Mouse (Mus musculus) limb, embryonic 14.5 days (tissue): Measurements from ENCODE around the gene Gabpb1. TPM values are rescaled to one million over a fixed set of nuclear protein-coding genes. Genes with fewer than 3 reads are reported as not detected.
A peak's percentile ranks its signal among the peaks of the same experiment; 100 is the strongest.

Experiments
- ATAC-seq: fragments of 200-750 bp; cut with Nextera tagmentation; 2 replicates; pipeline ENCODE4 v1.8.0; 2017; ENCODE audit warnings: low read depth, moderate number of reproducible peaks, moderate TSS enrichment; ENCODE audit not compliant: low FRiP score
- DNase-seq: peaks from one replicate; pipeline ENCODE4 v3.0.0-alpha.2; 2015; ENCODE audit warnings: low spot score
- H3K27ac ChIP-seq: fragments of 300-500 bp; sonication (generic); replicated peaks from 2 replicates; pipeline ENCODE4 v1.5.1; 2014; ENCODE audit warnings: low read depth, mild to moderate bottlenecking, low read length, moderate library complexity, mixed read lengths
- H3K27me3 ChIP-seq: fragments of 300-500 bp; sonication (generic); 2 replicates; pipeline ENCODE4 v1.6.1; 2014; ENCODE audit warnings: low read length, mixed read lengths; ENCODE audit not compliant: control insufficient read depth, insufficient read depth
- H3K36me3 ChIP-seq: fragments of 300-500 bp; sonication (generic); 2 replicates; pipeline ENCODE4 v1.6.1; 2014; ENCODE audit warnings: mild to moderate bottlenecking, low read length, moderate library complexity, mixed read lengths; ENCODE audit not compliant: control insufficient read depth, insufficient read depth
- H3K4me1 ChIP-seq: fragments of 300-500 bp; sonication (generic); 2 replicates; pipeline ENCODE4 v1.6.1; 2014; ENCODE audit warnings: antibody characterized with exemption, low read length, mixed read lengths; ENCODE audit not compliant: control insufficient read depth, insufficient read depth
- H3K4me2 ChIP-seq: fragments of 300-500 bp; sonication (generic); replicated peaks from 2 replicates; pipeline ENCODE4 v1.6.1; 2014; ENCODE audit warnings: low read depth, mild to moderate bottlenecking, low read length, moderate library complexity; ENCODE audit not compliant: severe bottlenecking
- H3K4me3 ChIP-seq: fragments of 300-500 bp; sonication (generic); replicated peaks from 2 replicates; pipeline ENCODE4 v1.5.1; 2014; ENCODE audit warnings: low read length
- H3K9ac ChIP-seq: fragments of 300-500 bp; sonication (generic); 2 replicates; pipeline ENCODE4 v1.6.1; 2014; ENCODE audit warnings: mild to moderate bottlenecking, low read depth, low read length, moderate library complexity; ENCODE audit not compliant: severe bottlenecking
- H3K9me3 ChIP-seq: fragments of 300-500 bp; sonication (generic); 2 replicates; pipeline ENCODE4 v1.6.1; 2016; ENCODE audit warnings: low read length; ENCODE audit not compliant: control insufficient read depth
- POLR2A ChIP-seq: fragments of 200-500 bp; IDR thresholded peaks from 2 replicates; pipeline ENCODE4 v1.8.0; 2012; ENCODE audit warnings: inconsistent platforms, mild to moderate bottlenecking, moderate library complexity, borderline replicate concordance; ENCODE audit not compliant: insufficient read depth, insufficient read length; ENCODE audit errors: extremely low read depth
- WGBS: fragments of 180-500 bp; shearing (Covaris S2); extraction: QIAGEN DNeasy Blood & Tissue Kit; methylation state at CpG from one replicate; pipeline ENCODE4 v1.1.7; 2014; 5-methylcytosine and 5-hydroxymethylcytosine counted together
- polyA plus RNA-seq, 2 experiments: library from polyadenylated mRNA; depleted of rRNA in 1 of 2; stranded (reverse) in 1 of 2; unstranded in 1 of 2; fragments of >200 nt; fragmentation: Nextera tagmentation in 1 of 2; extraction: Ambion mirVana in 1 of 2; gene quantifications; 2 replicates each; pipeline versions ENCODE4 v1.2.1 to v1.2.3; 2012 to 2014

Gabpb1 gene
- polyA plus RNA-seq, 2 experiments = 44.6 to 48.0 TPM

GRCm38 (mm10) chr2:126646461-126646860 is 29.7 kb downstream of the Gabpb1 start:
- DNase-seq (no peak), ATAC-seq (no peak)
- peaks cover 70% of the 10 kb centered on the region for H3K36me3 ChIP-seq
- no peaks in the 10 kb centered on the region for H3K9me3 ChIP-seq
- no peak for TF ChIP-seq POLR2A
- no peak overlapping the region for H3K4me3 ChIP-seq
- no peak overlapping the region for H3K4me2 ChIP-seq
- WGBS = 91% methylated on average over 5 of the region's 5 CpGs
- H3K9ac ChIP-seq = no peak overlapping the region
- H3K4me1 ChIP-seq = no peaks in the 10 kb centered on the region
- no peak overlapping the region for H3K27ac ChIP-seq
- H3K27me3 ChIP-seq = no peaks in the 10 kb centered on the region

GRCm38 (mm10) chr2:126644768-126645167 is 31.4 kb downstream of the Gabpb1 start:
- Histone ChIP-seq H3K4me3 (no peak overlapping the region), H3K4me2 (no peak overlapping the region), H3K4me1 (no peaks in the 10 kb centered on the region), H3K9ac (no peak overlapping the region), H3K9me3 (peaks cover 3% of the 10 kb centered on the region; the same call in 1 of the 2 replicates), H3K27ac (no peak overlapping the region), H3K36me3 (peaks cover 73% of the 10 kb centered on the region), H3K27me3 (no peaks in the 10 kb centered on the region)
- ATAC-seq = no peak
- no peak for TF ChIP-seq POLR2A
- 87% methylated on average over 1 of the region's 1 CpGs for WGBS
- no peak for DNase-seq

GRCm38 (mm10) chr2:126640298-126640697 is 35.8 kb downstream of the Gabpb1 start:
- H3K27ac ChIP-seq = no peak overlapping the region
- 89% methylated on average over 2 of the region's 2 CpGs for WGBS
- no peaks in the 10 kb centered on the region for H3K27me3 ChIP-seq
- ATAC-seq = no peak
- no peaks in the 10 kb centered on the region for H3K4me1 ChIP-seq
- H3K9me3 ChIP-seq = peaks cover 3% of the 10 kb centered on the region; the same call in 1 of the 2 replicates
- no peak for TF ChIP-seq POLR2A
- no peak for DNase-seq
- no peak overlapping the region for H3K4me3 ChIP-seq
- H3K36me3 ChIP-seq = peaks cover 70% of the 10 kb centered on the region
- no peak overlapping the region for H3K4me2 ChIP-seq
- no peak overlapping the region for H3K9ac ChIP-seq

- no peak for TF ChIP-seq POLR2A
- H3K9me3 ChIP-seq = peaks cover 3% of the 10 kb centered on the region; the same call in 1 of the 2 replicates
- no peaks in the 10 kb centered on the region for H3K4me1 ChIP-seq
- no peak overlapping the region for H3K27ac ChIP-seq
- ATAC-seq (no peak), DNase-seq (peak; percentile 25)
- peaks cover 42% of the 10 kb centered on the region for H3K36me3 ChIP-seq
- no peak overlapping the region for H3K4me3 ChIP-seq
- no peak overlapping the region for H3K4me2 ChIP-seq
- no peak overlapping the region for H3K9ac ChIP-seq
- WGBS = 78% methylated on average over 12 of the region's 12 CpGs
- no peaks in the 10 kb centered on the region for H3K27me3 ChIP-seq
Measured at GRCm38 (mm10) chr2:126635939-126636823, 40.0 kb downstream of the Gabpb1 start.

- H3K27ac ChIP-seq = no peak overlapping the region
- H3K36me3 ChIP-seq = peaks cover 24% of the 10 kb centered on the region; the same call in 1 of the 2 replicates
- no peak overlapping the region for H3K4me2 ChIP-seq
- TF ChIP-seq POLR2A = no peak
- peaks cover 12% of the 10 kb centered on the region for H3K4me1 ChIP-seq
- no peak overlapping the region for H3K9ac ChIP-seq
- H3K9me3 ChIP-seq = no peaks in the 10 kb centered on the region
- ATAC-seq (no peak), DNase-seq (no peak)
- H3K27me3 ChIP-seq = no peaks in the 10 kb centered on the region
- no peak overlapping the region for H3K4me3 ChIP-seq
- 87% methylated on average over 2 of the region's 2 CpGs for WGBS
Measured at GRCm38 (mm10) chr2:126633165-126633564, 43.0 kb downstream of the Gabpb1 start.
